Comparison of ENCODE assay signal across 8 mouse cellular contexts in genomic region chr1:51998542-51998941, GRCm38 (mm10). TPM values are rescaled to one million over a fixed set of nuclear protein-coding genes. Genes with fewer than 3 reads are reported as not detected.
DNase-seq lines count a peak whose midpoint lies in the region; ATAC-seq and TF ChIP-seq lines count a peak whose summit lies in the region.

No protein-coding gene starts in this region.

- 51% methylated on average over 5 of the region's 5 CpGs for WGBS in hindbrain, embryonic 11.5 days
- 49% methylated on average over 5 of the region's 5 CpGs for WGBS in hindbrain, embryonic 16.5 days
- WGBS in midbrain, embryonic 16.5 days = 54% methylated on average over 5 of the region's 5 CpGs

- ATAC-seq in hindbrain, embryonic 11.5 days (ENCODE audit: low FRiP score) = no peak
- no peak; the same call in 1 of the 2 replicates for ATAC-seq in hindbrain, embryonic 16.5 days
- ATAC-seq in midbrain, embryonic 16.5 days = no peak

- no peak overlapping the region for H3K4me3 ChIP-seq in hindbrain, embryonic 11.5 days (ENCODE audit: low read depth, low read length)
- no peak overlapping the region for H3K4me3 ChIP-seq in hindbrain, embryonic 16.5 days (ENCODE audit: low read length)
- H3K4me3 ChIP-seq in cortical plate, adult 2 months (ENCODE audit: insufficient read depth, low read length) = no peak overlapping the region
- no peak overlapping the region for H3K4me3 ChIP-seq in midbrain, embryonic 16.5 days (ENCODE audit: low read depth, low read length)

- no peak overlapping the region for H3K27ac ChIP-seq in hindbrain, embryonic 11.5 days (ENCODE audit: low read depth, low read length)
- H3K27ac ChIP-seq in hindbrain, embryonic 16.5 days (ENCODE audit: low read depth, low read length) = no peak overlapping the region
- no peak overlapping the region for H3K27ac ChIP-seq in cortical plate, adult 2 months (ENCODE audit: insufficient read depth, low read length)
- no peak overlapping the region for H3K27ac ChIP-seq in midbrain, embryonic 16.5 days (ENCODE audit: low read length)

- H3K36me3 ChIP-seq in hindbrain, embryonic 11.5 days (ENCODE audit: control insufficient read depth, insufficient read depth, low read length) = no peaks in the 10 kb centered on the region
- no peaks in the 10 kb centered on the region for H3K36me3 ChIP-seq in hindbrain, embryonic 16.5 days (ENCODE audit: control insufficient read depth, insufficient read depth, low read length)
- H3K36me3 ChIP-seq in midbrain, embryonic 16.5 days (ENCODE audit: control insufficient read depth, insufficient read depth, low read length) = no peaks in the 10 kb centered on the region

- H3K4me1 ChIP-seq in hindbrain, embryonic 11.5 days (replicated peaks; ENCODE audit: control insufficient read depth, insufficient read depth, low read length) = no peaks in the 10 kb centered on the region
- peaks cover 2% of the 10 kb centered on the region; the same call in 1 of the 2 replicates for H3K4me1 ChIP-seq in hindbrain, embryonic 16.5 days (ENCODE audit: control insufficient read depth, insufficient read depth, low read depth, low read length)
- H3K4me1 ChIP-seq in cortical plate, adult 2 months (ENCODE audit: control insufficient read depth, insufficient read depth, low read length) = no peaks in the 10 kb centered on the region
- no peaks in the 10 kb centered on the region for H3K4me1 ChIP-seq in midbrain, embryonic 16.5 days (ENCODE audit: control insufficient read depth, insufficient read depth, low read length)

- H3K9me3 ChIP-seq in hindbrain, embryonic 11.5 days (ENCODE audit: control insufficient read depth, low read length) = no peaks in the 10 kb centered on the region
- no peaks in the 10 kb centered on the region for H3K9me3 ChIP-seq in hindbrain, embryonic 16.5 days (ENCODE audit: control insufficient read depth, low read length)
- no peaks in the 10 kb centered on the region for H3K9me3 ChIP-seq in midbrain, embryonic 16.5 days (replicated peaks; ENCODE audit: control insufficient read depth, low read length, poor library complexity, severe bottlenecking)

- no peak for TF ChIP-seq POLR2A in cortical plate, adult 2 months (IDR thresholded peaks at IDR 0.05; ENCODE audit: extremely low read depth, insufficient read depth, low read length)

- H3K4me2 ChIP-seq in hindbrain, embryonic 11.5 days (replicated peaks; ENCODE audit: low read depth, low read length) = no peak overlapping the region
- no peak overlapping the region for H3K4me2 ChIP-seq in hindbrain, embryonic 16.5 days (ENCODE audit: low read length)
- H3K4me2 ChIP-seq in midbrain, embryonic 16.5 days (ENCODE audit: low read length) = no peak overlapping the region

- H3K9ac ChIP-seq in hindbrain, embryonic 11.5 days (ENCODE audit: low read depth, low read length) = no peak overlapping the region
- no peak overlapping the region for H3K9ac ChIP-seq in hindbrain, embryonic 16.5 days (ENCODE audit: low read depth, low read length)
- no peak overlapping the region for H3K9ac ChIP-seq in midbrain, embryonic 16.5 days (ENCODE audit: low read depth, low read length)

- no peaks in the 10 kb centered on the region for H3K27me3 ChIP-seq in hindbrain, embryonic 11.5 days (ENCODE audit: control insufficient read depth, insufficient read depth, low read length)
- no peaks in the 10 kb centered on the region for H3K27me3 ChIP-seq in hindbrain, embryonic 16.5 days (replicated peaks; ENCODE audit: control insufficient read depth, insufficient read depth, low read length)
- no peaks in the 10 kb centered on the region for H3K27me3 ChIP-seq in midbrain, embryonic 16.5 days (ENCODE audit: control insufficient read depth, insufficient read depth, low read depth, low read length)

- peak; percentile 36 for DNase-seq in hindbrain, embryonic 11.5 days (ENCODE audit: low spot score)
- DNase-seq in 3T3-L1 (ENCODE audit: low read depth, low spot score) (peak; percentile 55), MN1 (ENCODE audit: low spot score) (peak; percentile 30)
- peak; percentile 11 to 38 for DNase-seq in layer of hippocampus, adult 8-10 months (ENCODE audit: low spot score in 2 of 2)
- DNase-seq in mesoderm, embryonic 11.5 days (ENCODE audit: low read depth, low spot score) = peak; percentile 21

- TF ChIP-seq CTCF in cortical plate, adult 2 months (IDR thresholded peaks at IDR 0.05; ENCODE audit: extremely low read depth, insufficient read depth, low read length) = peak; percentile 81

RNA-seq across cellular contexts. Expression of gene Stat4, which starts 11.6 kb away (rescaled TPM):
- polyA plus RNA-seq in hindbrain, embryonic 11.5 days (2014; fragmentation: Nextera tagmentation; extraction: Ambion mirVana) = 0.93 and 0.95 TPM in 2 replicates
- 0.31 and 0.82 TPM in 2 replicates for polyA plus RNA-seq in hindbrain, embryonic 16.5 days (2015; fragmentation: Nextera tagmentation; extraction: Ambion mirVana)
- polyA plus RNA-seq in cortical plate, adult 2 months (2012; rRNA removed) = 1.3 and 1.8 TPM in 2 replicates
- 1 to 10 TPM in 2 of 4 experiments, under 1 TPM in 2; 0.61 to 1.1 (median 1.0) TPM for total RNA-seq in layer of hippocampus, adult 8-10 months (2022)
- polyA plus RNA-seq in midbrain, embryonic 16.5 days (2015; fragmentation: Nextera tagmentation; extraction: Ambion mirVana) = 0.60 and 0.62 TPM in 2 replicates
